Mouse (Mus musculus): Measurements from ENCODE around the gene Gm8257.
"Not testable (repeated sequence)": the region's sequence is repeated elsewhere in the genome, so short reads cannot be mapped to it uniquely, and the experiment has no call there.

Gm8257 gene

GRCm38 (mm10) chr14:44706356-44706755 lies at the start of gene Gm8257:
Gene Gm8257 (minus strand): TSS chr14:44706456.
- not testable (repeated sequence) for DNase-seq

- DNase-seq = no peak
Measured at GRCm38 (mm10) chr14:44750240-44750639, 44.0 kb upstream of the Gm8257 start, which contains the start of gene Gm8267. Gene Gm8267 (minus strand): TSS chr14:44750340.

GRCm38 (mm10) chr14:44742789-44743188 lies 36.5 kb upstream of the Gm8257 start:
- not testable (repeated sequence) for DNase-seq

GRCm38 (mm10) chr14:44730711-44731110 lies 24.5 kb upstream of the Gm8257 start:
- not testable (repeated sequence) for DNase-seq

- DNase-seq = not testable (repeated sequence)
Measured at GRCm38 (mm10) chr14:44627737-44628136, 78.5 kb downstream of the Gm8257 start, which contains the start of gene Gm5624. Gene Gm5624 (minus strand): TSS chr14:44627938.

Data from cerebellum, postnatal 10 days (tissue).